Mouse (Mus musculus) MEL (cell line): ENCODE results near the gene Otud7b.

Experiments used
- HCFC1 ChIP-seq: IDR thresholded peaks from 2 replicates; pipeline ENCODE4 v1.6.1; 2012; ENCODE audit warnings: low read depth, mild to moderate bottlenecking, inconsistent platforms, low read length, improper control_type of control experiment, moderate library complexity
- JUND ChIP-seq: IDR thresholded peaks from 2 replicates; pipeline ENCODE4 v1.6.1; 2011; ENCODE audit warnings: low read depth, mild to moderate bottlenecking, improper control_type of control experiment, low read length
- MAX ChIP-seq: IDR thresholded peaks from 2 replicates; pipeline ENCODE4 v1.6.1; 2011; ENCODE audit warnings: low read length, improper control_type of control experiment
- POLR2A ChIP-seq, 2 experiments: IDR thresholded peaks; 2 replicates each; pipeline ENCODE4 v1.6.1; 2011 to 2012; ENCODE audit warnings: low read length in 2 of 2, mild to moderate bottlenecking in 2 of 2, control low read depth in 1 of 2, improper control_type of control experiment in 1 of 2, low read depth in 1 of 2, moderate library complexity in 1 of 2; ENCODE audit not compliant: control insufficient read depth in 1 of 2, insufficient read depth in 1 of 2, poor library complexity in 1 of 2

DNA sequence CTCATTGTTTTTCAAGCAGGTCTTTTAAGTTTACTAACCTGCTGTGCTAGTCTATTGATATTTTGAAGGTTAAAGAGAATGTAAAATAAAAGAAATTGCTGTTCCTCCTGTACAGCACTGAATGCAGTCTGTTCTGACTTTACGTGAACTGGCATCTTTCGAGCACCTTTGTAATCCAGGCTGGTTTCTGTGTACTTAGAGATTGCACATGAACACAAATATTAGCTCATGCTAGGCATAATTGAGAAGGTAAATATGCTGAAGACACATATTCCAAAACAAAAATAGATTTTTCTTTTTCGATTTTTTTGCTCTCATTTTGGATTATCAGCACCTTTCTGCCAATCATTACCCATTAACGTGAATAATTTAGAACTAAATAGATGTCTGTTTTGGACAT, 1.8 kb downstream of the Otud7b start:
- TF ChIP-seq POLR2A (IDR thresholded peaks at IDR 0.05; ENCODE audit: control insufficient read depth in 1 of 2, insufficient read depth in 1 of 2, low read depth in 1 of 2, low read length in 2 of 2, poor library complexity in 1 of 2) (no peak), MAX (no peak), JUND (no peak), HCFC1 (no peak)
